Mouse (Mus musculus) thymus, adult 18-20 months (tissue): ENCODE data around the gene Mtor.
A peak's percentile ranks its signal among the peaks of the same experiment; 100 is the strongest.

Experiments
- DNase-seq, 2 experiments: peaks; one replicate each; pipeline ENCODE4 v3.0.0; 2022; ENCODE audit warnings: mixed read lengths in 2 of 2

Mtor gene

DNA sequence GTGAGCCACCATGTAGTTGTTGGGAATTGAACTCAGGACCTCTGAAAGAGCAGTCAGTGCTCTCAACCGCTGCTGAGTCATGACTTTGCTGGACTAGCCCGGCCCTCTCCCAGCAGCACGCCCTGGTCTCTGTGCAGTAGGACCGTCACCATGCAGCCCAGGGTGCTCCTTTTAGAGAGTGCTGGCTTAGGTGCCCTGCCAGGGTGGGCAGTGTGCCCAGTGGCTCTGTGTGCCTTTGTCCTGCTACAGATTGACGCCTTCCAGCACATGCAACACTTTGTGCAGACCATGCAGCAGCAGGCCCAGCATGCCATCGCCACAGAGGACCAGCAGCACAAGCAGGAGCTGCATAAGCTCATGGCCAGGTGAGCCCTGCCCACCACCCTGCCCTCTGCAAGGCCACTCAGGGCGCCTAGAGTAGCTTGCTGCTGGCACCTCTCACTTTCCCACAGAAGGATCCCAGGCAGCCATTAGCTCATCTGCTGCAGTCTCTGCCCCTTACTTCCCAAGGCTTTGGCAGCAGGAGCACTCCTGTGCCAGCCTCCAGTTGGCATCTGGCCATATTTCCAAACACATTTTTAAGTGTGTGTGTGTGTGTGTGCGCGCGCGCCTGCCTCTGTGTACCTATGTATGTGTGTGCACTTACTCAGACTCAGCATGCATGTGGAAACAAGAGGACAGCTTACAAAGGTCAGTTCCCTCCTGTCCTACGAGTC, 85.4 kb downstream of the Mtor start:
- no peak for DNase-seq

DNA sequence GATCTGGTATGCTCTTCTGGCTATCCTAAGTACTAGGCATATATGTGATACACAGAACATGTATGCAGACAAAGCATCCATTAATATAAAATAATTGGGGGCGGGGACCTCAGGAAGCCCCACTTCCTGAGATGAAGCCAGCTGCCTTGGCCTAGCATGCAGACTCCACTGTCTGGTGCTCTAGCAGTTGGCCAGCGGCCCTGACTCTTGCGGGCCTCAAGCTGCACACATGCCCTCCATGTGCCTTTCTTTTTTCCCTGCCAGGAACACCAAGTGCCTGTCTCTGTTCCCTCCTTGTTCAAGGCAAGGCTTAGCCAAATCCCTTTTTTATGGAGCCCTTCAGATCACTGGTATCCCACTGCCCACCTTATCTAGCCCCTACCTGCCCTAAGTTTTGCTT, 87.5 kb downstream of the Mtor start:
- DNase-seq = no peak

- DNase-seq = no peak
Measured at GRCm38 (mm10) chr4:148549106-148549505, 100.7 kb downstream of the Mtor start.

DNA sequence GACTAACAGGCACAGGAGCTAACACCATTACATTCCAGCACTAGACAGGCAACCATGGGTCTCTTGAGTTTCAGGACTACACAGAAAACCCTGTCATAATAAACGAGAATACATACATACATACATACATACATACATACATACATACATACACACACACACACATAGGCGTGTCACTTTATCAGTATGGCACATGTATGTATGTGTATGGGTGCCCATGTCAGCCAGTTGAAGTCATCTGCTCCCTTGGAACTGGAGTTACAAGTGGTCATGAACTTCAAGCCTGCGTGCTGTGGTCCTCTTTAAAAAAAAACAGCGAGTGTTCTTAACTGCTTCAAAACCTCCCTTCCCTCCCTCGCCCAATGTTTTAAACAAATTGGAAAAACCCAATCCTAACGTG, 109.4 kb downstream of the Mtor start:
- no peak for DNase-seq

GRCm38 (mm10) chr4:148558297-148559000, 110.0 kb downstream of the Mtor start, which contains the start of gene Exosc10:
TSS of gene Exosc10 (plus strand) at chr4:148558429.
- peak; percentile 70 to 77 for DNase-seq

- DNase-seq = no peak
Measured at GRCm38 (mm10) chr4:148562676-148563075, 114.3 kb downstream of the Mtor start.

GRCm38 (mm10) chr4:148563595-148563994, 115.2 kb downstream of the Mtor start:
- no peak for DNase-seq

DNA sequence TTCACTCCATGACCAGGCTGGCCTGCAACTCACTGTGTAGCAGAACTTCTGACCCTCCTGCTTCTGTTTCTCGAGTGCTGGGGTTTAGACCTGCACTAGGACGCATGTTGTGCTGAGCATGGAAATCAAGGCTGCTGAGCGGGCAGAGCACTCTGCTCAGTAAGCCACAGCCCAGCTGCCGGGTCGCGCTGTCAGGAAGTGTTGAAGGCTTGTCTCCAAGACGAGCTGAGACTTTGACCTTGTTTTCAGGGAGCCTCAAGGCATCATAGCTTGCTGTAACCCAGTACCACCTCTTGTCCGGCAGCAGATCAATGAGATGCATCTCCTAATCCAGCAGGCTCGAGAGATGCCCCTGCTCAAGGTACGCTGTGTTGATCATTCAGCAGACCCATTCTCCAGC, 121.7 kb downstream of the Mtor start:
- DNase-seq = no peak

DNA sequence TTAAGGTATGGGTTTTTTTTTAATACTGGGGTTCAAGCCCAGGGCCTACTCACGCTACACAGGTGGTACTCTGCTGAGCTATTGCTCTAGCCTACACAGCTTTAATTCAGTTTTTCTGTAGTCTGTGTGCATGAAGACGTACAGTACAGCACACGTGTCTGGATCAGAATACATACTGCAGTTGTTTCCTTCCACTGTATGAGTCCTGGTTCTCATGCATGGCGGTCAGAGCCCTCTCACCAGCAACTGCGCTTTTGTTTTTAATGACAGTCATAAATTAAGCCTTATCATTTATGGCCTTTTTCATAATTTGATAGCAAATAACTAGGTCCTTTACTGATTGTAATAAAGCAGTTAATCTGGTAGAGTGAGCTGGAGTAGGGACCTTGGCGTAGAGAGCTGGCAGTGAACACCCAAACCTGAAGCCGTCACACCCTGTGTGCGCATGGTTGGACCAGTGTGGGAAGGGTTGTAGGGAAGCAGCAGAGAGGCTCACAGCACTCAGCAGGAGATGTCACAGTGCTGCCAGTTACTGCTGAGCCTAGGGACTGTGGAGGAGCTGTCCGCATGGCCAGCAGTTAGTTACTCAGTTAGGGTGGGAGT, 122.4 kb downstream of the Mtor start:
- no peak for DNase-seq

DNA sequence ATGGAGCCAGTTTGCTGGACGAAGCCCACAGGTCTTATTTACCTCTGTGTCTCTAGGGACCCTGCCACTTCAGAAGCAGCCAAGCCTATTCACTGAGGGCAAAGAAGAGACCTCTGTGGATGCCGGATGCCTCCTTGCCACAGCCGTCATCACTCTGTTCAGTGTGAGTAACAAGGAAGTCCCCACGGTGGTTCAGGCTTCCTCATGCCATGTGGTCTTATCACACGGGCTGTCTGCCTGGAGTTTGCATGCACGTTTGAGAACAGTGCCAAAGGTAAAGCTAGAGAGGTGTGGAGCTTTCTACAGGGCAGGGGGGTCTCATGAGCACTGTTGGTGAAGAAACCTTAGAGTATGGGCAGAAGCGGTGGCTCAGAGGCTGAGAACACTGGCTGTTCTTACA, 124.8 kb downstream of the Mtor start:
- DNase-seq = no peak

DNA sequence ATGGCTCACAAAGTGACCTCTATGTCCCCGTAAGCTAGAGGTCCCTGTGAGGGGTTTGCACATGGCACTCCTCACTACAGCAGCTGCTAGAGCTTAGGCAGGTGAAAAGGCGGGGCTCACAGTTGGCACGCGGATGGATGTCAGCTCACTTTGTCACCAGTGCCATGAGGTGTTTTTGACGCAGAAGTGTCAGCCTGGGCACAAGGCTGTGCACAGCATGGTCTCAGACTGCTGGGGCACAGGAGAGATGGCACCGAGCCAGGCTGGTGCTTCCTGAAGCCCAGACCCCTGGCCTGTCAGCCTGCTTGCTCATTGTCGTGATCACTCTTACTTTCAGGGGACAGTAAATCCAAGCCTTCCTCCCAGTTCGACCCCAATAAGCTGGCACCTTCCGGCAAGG, 132.4 kb downstream of the Mtor start:
- DNase-seq = no peak

- DNase-seq = no peak
Measured at GRCm38 (mm10) chr4:148581422-148581821, 133.0 kb downstream of the Mtor start.

DNA sequence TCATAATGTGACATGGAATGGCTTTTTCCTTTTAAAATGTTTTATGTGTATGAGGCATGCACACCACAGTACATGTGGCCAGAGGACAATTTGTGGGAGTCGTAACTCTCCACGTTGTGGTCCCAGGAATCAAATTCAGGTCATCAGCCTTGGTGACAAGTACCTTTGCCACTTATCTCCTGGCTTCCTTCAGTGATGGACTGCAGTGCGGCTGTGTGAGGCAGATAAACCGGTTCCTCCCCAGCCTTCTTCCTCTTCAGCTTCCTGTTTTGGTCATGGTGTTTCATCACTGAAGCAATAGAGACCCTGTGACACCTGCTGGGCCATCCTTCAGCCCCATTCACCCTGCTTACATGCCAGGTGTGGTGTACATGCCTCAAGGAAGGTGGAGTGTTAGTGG, 134.8 kb downstream of the Mtor start:
- DNase-seq = no peak

DNA sequence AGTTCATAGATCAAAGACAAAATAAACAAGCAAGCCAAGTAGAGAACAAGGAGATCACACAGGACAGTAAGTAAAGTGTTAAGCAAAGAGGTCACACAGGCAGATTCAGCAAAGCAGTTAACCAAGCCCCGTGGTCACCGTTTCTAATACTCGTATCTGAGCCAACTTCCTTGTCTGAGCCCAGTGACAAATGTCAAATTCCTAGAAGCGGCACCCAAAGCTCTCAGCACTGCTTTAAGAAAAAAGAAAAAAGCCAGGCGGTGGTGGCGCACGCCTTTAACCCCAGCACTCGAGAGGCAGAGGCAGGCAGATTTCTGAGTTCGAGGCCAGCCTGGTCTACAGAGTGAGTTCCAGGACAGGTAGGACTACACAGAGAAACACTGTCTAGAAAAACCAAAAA, 138.2 kb downstream of the Mtor start:
- DNase-seq = no peak

- no peak for DNase-seq
Measured at GRCm38 (mm10) chr4:148588793-148589192, 140.4 kb downstream of the Mtor start.

DNA sequence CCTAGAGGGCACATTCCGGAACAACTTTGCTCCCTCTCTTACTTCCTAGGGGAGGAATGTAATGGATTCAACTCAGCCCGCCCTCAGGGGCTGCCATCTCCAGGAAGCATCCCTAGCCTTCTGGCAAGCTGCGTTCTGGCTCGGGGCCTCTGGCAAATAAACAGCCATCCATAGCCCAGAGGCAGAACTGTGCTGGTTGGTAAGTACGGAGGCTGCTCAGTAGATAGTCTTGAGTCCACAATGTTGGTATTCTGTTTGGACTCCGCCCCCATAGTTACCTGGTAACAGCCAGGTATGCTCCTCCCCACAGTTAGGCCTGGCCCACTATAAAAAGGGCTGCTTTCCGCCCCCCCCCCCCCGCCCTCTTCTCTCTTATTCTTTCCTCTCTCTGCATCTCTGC, 141.2 kb downstream of the Mtor start:
- DNase-seq = no peak

GRCm38 (mm10) chr4:148590421-148591170, 142.2 kb downstream of the Mtor start:
- DNase-seq = no peak

DNA sequence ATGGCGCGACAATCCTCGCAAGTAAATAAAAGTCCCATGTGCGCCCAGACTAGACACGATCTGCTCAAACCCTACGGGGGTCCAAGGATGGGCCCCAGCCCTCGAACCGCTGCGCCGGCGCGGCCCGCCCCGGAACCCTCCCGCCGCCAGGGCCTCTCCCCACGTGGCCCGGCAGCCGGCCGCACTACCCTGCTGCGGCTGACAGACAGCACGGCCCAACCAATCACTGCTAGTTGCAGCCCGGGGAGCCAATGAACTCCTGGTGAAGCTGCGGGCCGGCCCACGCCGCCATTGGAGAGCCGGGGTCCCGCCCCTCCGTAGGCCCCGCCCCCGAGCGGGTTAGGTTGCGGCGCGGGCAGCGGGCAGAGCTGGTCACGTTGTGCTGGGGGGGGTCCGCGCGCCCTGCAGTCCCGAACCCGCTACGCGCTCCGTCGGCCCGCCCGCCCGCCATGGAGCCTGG, 142.8 kb downstream of the Mtor start, which contains the start of gene Srm:
Gene Srm, plus strand, starts transcription at position 333 of the 460 bp plus-strand sequence.
- peak; percentile 96 for DNase-seq

DNA sequence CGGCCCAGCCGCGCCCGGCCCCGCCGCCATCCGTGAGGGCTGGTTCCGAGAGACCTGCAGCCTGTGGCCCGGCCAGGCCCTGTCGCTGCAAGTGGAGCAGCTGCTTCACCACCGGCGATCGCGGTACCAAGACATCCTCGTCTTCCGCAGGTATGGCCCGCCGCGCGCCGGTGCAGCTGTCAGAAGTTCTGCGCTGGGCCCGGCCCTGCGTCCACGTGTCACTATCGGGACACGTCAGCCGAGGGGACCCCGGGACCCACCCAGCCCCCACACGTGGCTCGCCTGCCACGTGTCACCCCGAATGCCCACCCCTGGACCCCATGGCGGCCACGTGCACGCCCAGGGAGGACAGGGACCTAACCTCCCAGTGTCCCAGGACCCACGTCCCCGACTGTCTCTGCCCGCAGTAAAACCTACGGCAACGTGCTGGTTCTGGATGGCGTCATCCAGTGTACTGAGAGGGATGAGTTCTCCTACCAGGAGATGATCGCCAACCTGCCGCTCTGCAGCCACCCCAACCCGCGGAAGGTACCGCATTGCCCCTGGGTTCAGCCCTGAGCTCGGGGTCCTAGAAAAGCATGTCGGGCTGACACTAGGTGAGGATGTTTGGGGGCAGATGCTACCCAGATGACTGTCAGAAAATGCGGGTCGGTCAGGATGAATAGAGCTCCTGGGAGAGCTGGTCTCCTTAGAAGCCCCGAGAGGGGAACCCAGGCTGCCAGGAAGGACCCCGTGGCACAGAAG, 143.4 kb downstream of the Mtor start:
- DNase-seq = no peak

DNA sequence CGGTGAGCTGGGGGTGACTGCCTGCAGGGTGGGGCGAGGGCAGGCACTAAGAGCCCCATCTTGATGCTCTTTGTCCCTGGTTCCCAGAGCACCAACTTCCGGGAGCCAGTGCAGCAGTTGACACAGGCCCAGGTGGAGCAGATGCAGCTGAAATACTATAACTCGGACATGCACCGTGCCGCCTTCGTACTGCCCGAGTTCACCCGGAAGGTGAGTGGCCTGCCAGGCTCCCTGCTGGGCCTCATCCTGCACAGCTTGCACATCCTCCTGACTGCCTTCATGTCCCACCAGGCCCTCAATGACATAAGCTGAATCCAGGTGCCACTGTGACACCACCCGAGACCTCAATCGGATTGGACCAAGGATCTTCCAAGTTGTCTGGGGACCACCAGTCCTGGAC, 145.6 kb downstream of the Mtor start:
- no peak for DNase-seq

GRCm38 (mm10) chr4:148595916-148596315, 147.5 kb downstream of the Mtor start:
- no peak for DNase-seq

DNA sequence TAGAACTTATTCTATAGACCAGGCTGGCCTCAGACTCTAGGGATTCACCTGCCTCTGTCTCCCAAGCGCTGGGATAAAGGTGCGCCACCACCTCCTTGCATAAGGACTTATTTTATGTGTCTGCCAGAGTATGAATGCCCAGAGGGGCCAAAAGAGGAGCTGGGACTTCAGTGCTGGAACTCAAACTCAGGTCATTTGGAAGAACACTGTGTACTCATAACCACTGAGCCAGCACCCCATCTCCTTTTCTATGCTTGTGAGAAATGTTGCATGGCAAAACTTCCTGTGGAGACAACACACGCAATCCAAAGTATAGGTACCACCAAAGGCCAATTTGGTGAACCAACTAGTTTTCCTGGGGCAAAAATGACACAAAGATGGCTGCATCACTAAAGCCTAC, 148.3 kb downstream of the Mtor start:
- DNase-seq = no peak
